Mouse (Mus musculus): ENCODE data around the gene Chtf18.

DNA sequence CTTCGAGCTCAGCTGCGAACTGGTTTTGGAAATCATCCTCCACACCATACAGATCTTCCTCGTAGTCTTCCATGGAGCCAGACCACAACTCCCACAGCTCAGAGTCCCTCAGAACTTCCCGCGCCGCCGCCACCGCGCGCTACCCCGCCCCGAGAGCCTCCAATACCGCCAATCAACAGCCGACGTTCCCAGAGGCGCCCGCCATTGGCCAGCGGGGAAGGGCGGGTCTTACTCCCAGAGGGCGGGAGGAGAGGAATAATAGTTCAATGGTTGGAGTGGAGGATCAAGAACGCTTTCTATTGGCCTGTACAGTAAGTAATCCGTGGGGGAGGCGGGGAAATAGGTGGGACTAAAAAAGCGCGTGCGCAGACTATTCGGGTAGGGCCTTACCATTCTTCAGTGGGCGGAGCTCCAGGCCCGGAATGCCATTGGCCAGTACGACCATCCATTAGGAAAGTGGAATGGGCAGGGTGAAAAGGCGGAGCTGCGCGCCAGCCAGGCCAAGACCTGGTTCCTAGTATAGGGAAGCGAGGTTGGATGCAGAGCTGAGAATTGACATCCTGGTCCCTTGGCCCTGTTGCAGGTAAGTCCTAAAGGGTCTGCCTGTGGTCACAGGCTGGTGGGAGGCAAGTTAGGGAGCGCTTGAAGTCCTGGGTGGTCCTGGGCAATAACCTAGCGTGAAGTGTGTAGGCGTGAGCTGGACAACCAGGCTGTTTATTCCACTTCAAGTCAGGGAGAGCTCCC lies at the start of gene Chtf18, which contains the start of gene Rpusd1:
- peak; percentile 93 for TF ChIP-seq E2F4 (IDR thresholded peaks at IDR 0.05; ENCODE audit: insufficient read depth)
- TF ChIP-seq POLR2A (IDR thresholded peaks at IDR 0.05; ENCODE audit: insufficient read length, low read depth) = peak; percentile 84
- TF ChIP-seq TCF12 (IDR thresholded peaks at IDR 0.05; ENCODE audit: insufficient read depth, poor library complexity, severe bottlenecking) = no peak
- no peak for TF ChIP-seq REST (IDR thresholded peaks at IDR 0.05; ENCODE audit: insufficient read depth, insufficient read length)
- no peak for TF ChIP-seq MAX (IDR thresholded peaks at IDR 0.05; ENCODE audit: low read depth)
- TF ChIP-seq TCF3 (IDR thresholded peaks at IDR 0.05; ENCODE audit: insufficient read length, low read depth) = no peak
- TF ChIP-seq USF1 (IDR thresholded peaks at IDR 0.05; ENCODE audit: low read depth) = no peak
- no peak for TF ChIP-seq MYOD1 (IDR thresholded peaks at IDR 0.05; ENCODE audit: control insufficient read depth in 1 of 3, insufficient read length in 2 of 3, low read depth in 2 of 3)

Measured in myocyte (in vitro differentiated cells).